Mouse (Mus musculus) embryonic facial prominence, embryonic 10.5 days (tissue): ENCODE results near the gene Col4a4. TPM values are rescaled to one million over a fixed set of nuclear protein-coding genes. Genes with fewer than 3 reads are reported as not detected.

Experiments
- DNase-seq: peaks from one replicate; pipeline ENCODE4 v3.0.0-alpha.2; 2017; ENCODE audit warnings: low spot score
- H3K27ac ChIP-seq: fragments of 300-500 bp; sonication (generic); replicated peaks from 2 replicates; pipeline ENCODE4 v1.5.1; 2016; ENCODE audit warnings: mild to moderate bottlenecking
- H3K27me3 ChIP-seq: fragments of 300-500 bp; sonication (generic); replicated peaks from 2 replicates; pipeline ENCODE4 v1.6.1; 2016; ENCODE audit warnings: low read depth, mild to moderate bottlenecking; ENCODE audit not compliant: poor library complexity, severe bottlenecking
- H3K36me3 ChIP-seq: fragments of 300-500 bp; sonication (generic); replicated peaks from 2 replicates; pipeline ENCODE4 v1.6.1; 2016; ENCODE audit warnings: mild to moderate bottlenecking, moderate library complexity
- H3K4me1 ChIP-seq: fragments of 300-500 bp; sonication (generic); 2 replicates; pipeline ENCODE4 v1.6.1; 2016
- H3K4me3 ChIP-seq: fragments of 300-500 bp; sonication (generic); 2 replicates; pipeline ENCODE4 v1.5.1; 2016; ENCODE audit warnings: mild to moderate bottlenecking, moderate library complexity
- H3K9me3 ChIP-seq: fragments of 300-500 bp; sonication (generic); 2 replicates; pipeline ENCODE4 v1.6.1; 2016; ENCODE audit warnings: mild to moderate bottlenecking
- WGBS: fragments of 180-500 bp; shearing (Covaris S2); methylation state at CpG from one replicate; pipeline ENCODE4 v1.1.7; 2016; 5-methylcytosine and 5-hydroxymethylcytosine counted together
- polyA plus RNA-seq: library from polyadenylated mRNA; unstranded; fragments of >200 nt; fragmentation: Nextera tagmentation; extraction: Ambion mirVana; gene quantifications from 2 replicates; pipeline ENCODE4 v1.2.1, GENCODE M21; 2016

Col4a4 gene
- polyA plus RNA-seq, 1 experiment from 2014 or later, result 0.06 TPM

- DNase-seq, result no peak
- Histone ChIP-seq H3K4me3 (no peak overlapping the region), H3K27ac (no peak overlapping the region), H3K9me3 (no peaks in the 10 kb centered on the region), H3K4me1 (no peaks in the 10 kb centered on the region), H3K36me3 (no peaks in the 10 kb centered on the region), H3K27me3 (no peaks in the 10 kb centered on the region)
- 86% methylated on average over 3 of the region's 3 CpGs for WGBS
These were observed 11.0 kb downstream of the Col4a4 start for GRCm38 (mm10) chr1:82575681-82576080.

DNA sequence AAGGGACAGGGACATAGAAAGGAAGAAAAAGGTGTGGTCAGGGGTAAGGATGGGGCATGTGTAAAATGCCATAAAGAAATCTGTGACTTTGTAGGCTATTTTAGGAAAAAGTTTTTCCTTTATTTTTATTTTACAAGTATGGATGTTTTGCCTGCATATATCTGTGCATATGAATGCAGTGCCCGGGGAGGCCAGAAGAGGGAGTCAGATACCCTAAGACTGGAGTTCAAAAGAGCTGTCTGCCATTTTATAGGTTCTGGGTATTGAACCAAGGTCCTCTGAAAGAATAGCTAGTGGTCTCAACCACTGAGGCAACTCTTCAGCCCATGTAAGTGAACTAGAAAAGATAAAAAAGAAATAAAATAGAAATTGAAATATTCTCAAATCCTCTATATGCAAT lies 14.9 kb downstream of the Col4a4 start:
- no peaks in the 10 kb centered on the region for H3K9me3 ChIP-seq
- DNase-seq, result no peak
- 74% methylated on average over 1 of the region's 1 CpGs for WGBS
- H3K4me1 ChIP-seq, result no peaks in the 10 kb centered on the region
- no peak overlapping the region for H3K27ac ChIP-seq
- no peaks in the 10 kb centered on the region for H3K27me3 ChIP-seq
- no peaks in the 10 kb centered on the region for H3K36me3 ChIP-seq
- H3K4me3 ChIP-seq, result no peak overlapping the region

GRCm38 (mm10) chr1:82569405-82569804 lies 17.2 kb downstream of the Col4a4 start:
- WGBS, result 90% methylated on average over 4 of the region's 4 CpGs
- Histone ChIP-seq H3K27ac (no peak overlapping the region), H3K4me3 (no peak overlapping the region), H3K27me3 (no peaks in the 10 kb centered on the region), H3K36me3 (no peaks in the 10 kb centered on the region), H3K4me1 (no peaks in the 10 kb centered on the region), H3K9me3 (no peaks in the 10 kb centered on the region)
- no peak for DNase-seq

GRCm38 (mm10) chr1:82560223-82560622 lies 26.4 kb downstream of the Col4a4 start:
- no peak overlapping the region for H3K4me3 ChIP-seq
- H3K4me1 ChIP-seq, result no peaks in the 10 kb centered on the region
- no peak overlapping the region for H3K27ac ChIP-seq
- WGBS, result 74% methylated on average over 4 of the region's 4 CpGs
- no peaks in the 10 kb centered on the region for H3K27me3 ChIP-seq
- no peaks in the 10 kb centered on the region for H3K36me3 ChIP-seq
- DNase-seq, result no peak
- H3K9me3 ChIP-seq, result no peaks in the 10 kb centered on the region

DNA sequence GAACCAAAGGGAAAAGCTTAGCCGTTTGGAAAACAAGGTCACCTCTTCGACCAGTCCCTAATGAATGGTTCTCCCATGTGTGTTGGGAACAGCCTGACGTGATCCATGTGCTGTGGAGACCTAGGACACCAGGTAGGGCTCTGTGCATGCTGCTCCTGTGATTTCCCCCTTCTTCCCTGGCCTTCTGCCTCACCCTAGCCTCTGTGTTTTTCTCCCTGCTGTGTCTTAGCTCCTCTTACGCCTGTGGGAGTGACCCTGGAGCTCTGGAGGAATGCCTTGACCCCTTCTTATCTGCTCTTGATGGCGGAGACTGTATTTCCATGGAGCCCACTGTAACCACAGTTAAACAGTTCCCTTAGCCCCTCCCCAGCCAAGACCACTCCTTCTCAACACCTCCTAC lies 31.8 kb downstream of the Col4a4 start:
- no peaks in the 10 kb centered on the region for H3K9me3 ChIP-seq
- H3K4me1 ChIP-seq, result no peaks in the 10 kb centered on the region
- 73% methylated on average over 5 of the region's 5 CpGs for WGBS

GRCm38 (mm10) chr1:82554443-82554850 lies 32.2 kb downstream of the Col4a4 start:
- DNase-seq, result peak; percentile 61
- H3K27ac ChIP-seq, result no peak overlapping the region
- no peaks in the 10 kb centered on the region for H3K9me3 ChIP-seq
- WGBS, result 44% methylated on average over 6 of the region's 6 CpGs
- no peaks in the 10 kb centered on the region for H3K27me3 ChIP-seq
- H3K36me3 ChIP-seq, result no peaks in the 10 kb centered on the region
- no peak overlapping the region for H3K4me3 ChIP-seq
- H3K4me1 ChIP-seq, result no peaks in the 10 kb centered on the region

More for the DNA sequence above, 31.8 kb downstream of the Col4a4 start:
- Histone ChIP-seq H3K36me3 (no peaks in the 10 kb centered on the region), H3K27ac (no peak overlapping the region), H3K27me3 (no peaks in the 10 kb centered on the region), H3K4me3 (no peak overlapping the region)
- no peak for DNase-seq

GRCm38 (mm10) chr1:82545199-82545960 lies 41.3 kb downstream of the Col4a4 start:
- no peaks in the 10 kb centered on the region for H3K4me1 ChIP-seq
- no peaks in the 10 kb centered on the region for H3K9me3 ChIP-seq
- H3K4me3 ChIP-seq, result no peak overlapping the region
- H3K36me3 ChIP-seq, result no peaks in the 10 kb centered on the region
- no peak overlapping the region for H3K27ac ChIP-seq
- 72% methylated on average over 8 of the region's 8 CpGs for WGBS
- no peak for DNase-seq
- no peaks in the 10 kb centered on the region for H3K27me3 ChIP-seq

- WGBS, result 84% methylated on average over 6 of the region's 6 CpGs
- H3K27ac ChIP-seq, result no peak overlapping the region
- no peak overlapping the region for H3K4me3 ChIP-seq
- no peaks in the 10 kb centered on the region for H3K4me1 ChIP-seq
- no peaks in the 10 kb centered on the region for H3K9me3 ChIP-seq
- no peaks in the 10 kb centered on the region for H3K36me3 ChIP-seq
- no peak for DNase-seq
- H3K27me3 ChIP-seq, result no peaks in the 10 kb centered on the region
These were observed 42.0 kb downstream of the Col4a4 start for GRCm38 (mm10) chr1:82544419-82545185.

GRCm38 (mm10) chr1:82543934-82544333 lies 42.7 kb downstream of the Col4a4 start:
- H3K4me1 ChIP-seq, result no peaks in the 10 kb centered on the region
- no peak overlapping the region for H3K4me3 ChIP-seq
- no peaks in the 10 kb centered on the region for H3K9me3 ChIP-seq
- DNase-seq, result no peak
- no peak overlapping the region for H3K27ac ChIP-seq
- H3K36me3 ChIP-seq, result no peaks in the 10 kb centered on the region
- WGBS, result 95% methylated on average over 2 of the region's 2 CpGs
- no peaks in the 10 kb centered on the region for H3K27me3 ChIP-seq

DNA sequence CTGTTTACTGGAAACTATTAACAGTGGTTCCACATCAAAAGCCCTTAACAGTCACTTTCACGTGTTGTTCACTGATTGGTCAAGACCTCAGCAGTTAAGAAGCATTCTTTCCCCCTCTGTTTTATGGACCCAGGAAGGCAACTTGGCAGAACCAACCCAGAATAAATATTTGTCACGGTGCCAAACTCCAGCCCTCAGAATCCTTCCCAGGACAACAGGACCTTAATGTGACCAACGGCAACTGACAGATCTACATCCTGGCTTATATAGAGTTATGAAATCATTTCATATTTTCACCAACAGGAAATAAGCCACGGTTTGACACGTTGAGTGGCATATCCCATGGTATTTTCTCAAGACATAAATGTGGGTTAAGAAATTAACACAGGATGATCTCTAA lies 46.6 kb downstream of the Col4a4 start:
- Histone ChIP-seq H3K27ac (no peak overlapping the region), H3K36me3 (no peaks in the 10 kb centered on the region), H3K9me3 (no peaks in the 10 kb centered on the region), H3K4me3 (no peak overlapping the region), H3K27me3 (no peaks in the 10 kb centered on the region), H3K4me1 (no peaks in the 10 kb centered on the region)
- WGBS, result 86% methylated on average over 5 of the region's 5 CpGs
- no peak for DNase-seq

- no peak overlapping the region for H3K4me3 ChIP-seq
- H3K27ac ChIP-seq, result no peak overlapping the region
- no peaks in the 10 kb centered on the region for H3K27me3 ChIP-seq
- H3K9me3 ChIP-seq, result no peaks in the 10 kb centered on the region
- no peaks in the 10 kb centered on the region for H3K4me1 ChIP-seq
- no peak for DNase-seq
- 68% methylated on average over 3 of the region's 3 CpGs for WGBS
- no peaks in the 10 kb centered on the region for H3K36me3 ChIP-seq
These were observed 48.8 kb downstream of the Col4a4 start for GRCm38 (mm10) chr1:82537848-82538247.

DNA sequence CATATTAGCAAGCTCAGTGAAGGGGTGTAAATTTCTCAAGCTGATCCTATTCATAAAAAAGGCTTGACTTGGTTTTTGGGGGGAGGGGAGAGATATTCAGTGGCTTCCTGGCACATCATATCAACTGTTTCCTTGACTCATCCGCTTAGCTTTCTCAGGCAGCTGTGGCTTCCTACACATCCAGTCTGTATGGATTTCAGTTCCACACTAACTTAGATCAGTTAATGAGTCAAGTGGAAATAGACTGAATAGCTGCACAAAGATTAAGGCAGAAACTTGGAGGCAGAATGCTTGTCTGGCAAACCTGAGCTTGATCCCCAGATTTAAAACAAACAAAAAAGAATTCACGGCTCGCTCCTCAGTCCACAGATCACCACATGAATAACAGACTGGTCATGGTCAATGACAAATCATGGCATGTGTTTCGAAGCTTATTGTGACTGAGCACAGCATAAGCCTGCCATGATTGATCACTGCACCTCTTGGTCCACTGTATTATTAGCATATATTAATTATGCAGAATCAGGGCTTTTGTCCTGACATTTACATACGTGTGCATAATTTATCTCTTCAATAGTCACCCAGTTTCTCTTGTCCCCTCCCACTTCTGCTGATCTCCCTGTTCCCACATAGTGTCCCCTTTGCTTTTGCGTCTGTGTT lies 50.0 kb downstream of the Col4a4 start:
- DNase-seq, result no peak
- no peak overlapping the region for H3K4me3 ChIP-seq
- no peaks in the 10 kb centered on the region for H3K4me1 ChIP-seq
- no peaks in the 10 kb centered on the region for H3K27me3 ChIP-seq
- H3K27ac ChIP-seq, result no peak overlapping the region
- no peaks in the 10 kb centered on the region for H3K36me3 ChIP-seq
- WGBS, result 81% methylated on average over 6 of the region's 6 CpGs
- no peaks in the 10 kb centered on the region for H3K9me3 ChIP-seq
